Mouse (Mus musculus) spleen, postnatal 4 days (tissue): ENCODE measurements around the gene Zfp706.

ENCODE experiments used
- DNase-seq, 2 experiments: peaks; one replicate each; pipeline ENCODE4 v3.0.0; 2022; ENCODE audit warnings: low spot score in 2 of 2

Zfp706 gene

GRCm38 (mm10) chr15:36977823-36978222, 29.8 kb downstream of the Zfp706 start:
- DNase-seq = no peak

GRCm38 (mm10) chr15:36975690-36976089, 31.9 kb downstream of the Zfp706 start:
- no peak for DNase-seq

- DNase-seq = no peak
Observed at GRCm38 (mm10) chr15:36975256-36975620, 32.3 kb downstream of the Zfp706 start.

DNA sequence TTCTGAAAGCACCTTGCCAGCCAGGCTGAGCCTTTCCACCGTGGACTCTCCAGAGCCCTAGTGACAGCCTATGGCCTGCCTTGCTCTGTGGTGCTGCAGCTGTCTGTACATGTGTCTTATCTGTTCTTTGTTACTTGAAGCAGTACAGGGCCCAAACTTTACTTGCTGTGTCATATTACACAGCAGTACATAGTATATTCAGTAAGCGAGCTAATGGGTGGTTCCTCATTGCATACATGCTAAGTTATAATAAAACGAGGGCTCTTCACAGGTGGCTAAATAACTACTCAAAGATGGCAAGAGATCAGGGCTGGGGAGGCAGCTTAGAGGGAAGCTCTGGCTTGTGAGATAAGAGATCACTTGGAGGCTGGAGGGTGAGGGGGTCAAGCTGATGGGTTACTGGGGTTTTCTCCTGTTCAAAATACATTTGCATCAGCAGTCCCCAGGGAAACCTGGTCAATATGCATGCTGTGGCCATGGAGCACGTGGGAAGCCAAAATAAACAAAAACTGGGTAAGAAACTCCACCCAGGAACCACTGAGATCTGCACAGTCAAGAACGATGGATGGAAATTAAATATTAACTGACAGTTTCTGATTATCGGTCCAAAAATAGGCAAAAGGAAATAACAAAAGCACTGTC, 32.8 kb downstream of the Zfp706 start:
- no peak for DNase-seq

DNA sequence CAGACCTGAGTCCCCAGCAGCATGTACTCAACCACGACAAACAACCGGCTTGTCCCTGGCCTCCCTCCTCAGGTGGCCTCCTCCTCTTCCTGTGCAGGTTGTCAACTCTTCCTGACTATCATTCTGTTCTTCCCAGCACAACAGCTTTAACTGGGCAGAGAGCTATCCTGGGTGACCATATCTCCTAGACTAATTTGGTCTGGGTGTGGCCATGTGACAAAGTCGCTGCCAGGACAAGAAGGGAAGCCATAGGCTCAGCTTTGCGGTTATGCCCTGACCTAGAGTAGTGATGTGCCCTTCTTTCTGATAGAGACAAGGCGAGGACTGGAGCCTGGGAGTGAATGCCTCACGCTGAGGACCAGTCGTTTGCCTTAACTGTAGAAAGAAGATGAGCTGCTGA, 33.9 kb downstream of the Zfp706 start:
- no peak for DNase-seq

DNA sequence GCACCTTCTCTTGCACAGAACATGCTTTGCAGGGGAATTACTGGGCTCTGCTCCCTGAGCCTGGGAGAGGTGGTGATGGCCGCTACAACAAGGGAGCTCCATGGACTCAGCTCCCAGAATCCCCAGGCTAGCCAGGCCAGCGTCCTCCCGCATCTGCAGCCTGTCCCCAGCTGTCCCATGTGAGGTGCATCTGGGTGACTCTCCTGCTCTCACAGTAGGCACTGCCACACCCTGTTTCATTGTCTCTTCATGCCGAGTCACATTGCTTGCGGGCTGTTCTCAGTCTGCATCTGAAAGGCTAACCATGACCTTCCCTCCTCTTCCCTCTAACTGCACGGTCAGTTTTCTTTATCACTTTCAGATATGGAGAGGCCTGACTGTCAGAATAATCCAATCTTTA, 34.3 kb downstream of the Zfp706 start:
- DNase-seq = no peak

DNA sequence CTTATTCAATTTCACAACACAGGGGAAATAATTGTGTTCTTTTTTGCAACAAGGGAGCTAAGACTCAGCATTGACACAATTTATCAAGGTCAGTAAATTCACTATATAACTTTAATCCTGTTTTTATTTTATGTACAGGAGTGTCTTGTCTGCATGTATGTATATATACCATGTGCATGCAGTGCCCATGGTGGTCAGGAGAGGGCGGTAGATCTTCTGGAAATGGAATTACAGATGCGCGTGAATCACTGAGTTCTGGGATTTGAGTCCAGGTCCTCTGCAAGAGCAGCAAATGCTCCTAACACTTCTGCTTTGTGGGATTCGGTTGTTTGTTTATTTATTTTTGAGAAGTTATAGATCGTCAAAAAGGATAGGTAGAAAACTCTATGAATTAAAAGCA, 37.8 kb downstream of the Zfp706 start:
- DNase-seq = no peak

DNA sequence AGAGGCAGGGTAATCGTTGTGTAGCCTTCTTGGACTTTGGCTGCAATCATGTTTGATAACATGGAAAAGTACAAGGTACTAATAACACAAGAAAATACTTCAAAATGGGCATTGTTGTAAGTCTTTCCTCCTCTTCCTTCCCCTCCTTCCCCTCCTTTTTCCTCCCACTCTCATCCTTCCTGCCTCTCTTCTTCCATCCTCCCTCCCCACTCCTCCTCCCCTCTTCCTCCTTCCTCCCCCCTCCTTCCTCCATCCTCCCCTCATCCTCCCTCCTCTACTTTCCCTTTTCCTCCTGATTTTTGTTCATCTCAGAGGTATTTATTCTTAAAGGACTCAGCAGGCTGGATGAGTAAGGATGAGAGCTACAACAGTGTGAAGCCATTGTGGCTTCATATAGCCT, 39.3 kb downstream of the Zfp706 start:
- no peak for DNase-seq

GRCm38 (mm10) chr15:36967381-36968211, 40.0 kb downstream of the Zfp706 start:
- no peak for DNase-seq

- DNase-seq = no peak
Observed at GRCm38 (mm10) chr15:36966940-36967339, 40.6 kb downstream of the Zfp706 start.

- DNase-seq = no peak
Observed at GRCm38 (mm10) chr15:36966466-36966865, 41.1 kb downstream of the Zfp706 start.

DNA sequence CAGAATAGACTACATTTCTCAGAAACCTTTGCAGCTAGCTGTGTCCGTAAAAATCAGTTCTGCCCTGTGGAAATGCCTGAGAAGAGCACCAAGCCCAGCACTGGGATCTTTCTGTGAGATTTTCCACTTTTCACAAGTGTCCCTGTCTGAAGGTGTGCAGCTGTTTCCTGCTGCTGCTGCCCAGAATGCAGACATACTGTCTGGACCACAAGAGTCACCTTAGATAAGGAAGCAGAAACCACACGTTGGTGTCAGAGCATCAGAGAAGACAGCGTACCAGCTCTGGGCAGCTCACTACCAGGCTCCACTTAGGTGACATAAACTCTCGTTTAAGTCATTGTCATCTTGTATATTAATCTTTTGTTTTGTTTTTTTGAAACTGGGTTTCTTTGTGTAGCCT, 41.8 kb downstream of the Zfp706 start:
- DNase-seq = no peak

GRCm38 (mm10) chr15:36962931-36963330, 44.6 kb downstream of the Zfp706 start:
- DNase-seq = no peak

DNA sequence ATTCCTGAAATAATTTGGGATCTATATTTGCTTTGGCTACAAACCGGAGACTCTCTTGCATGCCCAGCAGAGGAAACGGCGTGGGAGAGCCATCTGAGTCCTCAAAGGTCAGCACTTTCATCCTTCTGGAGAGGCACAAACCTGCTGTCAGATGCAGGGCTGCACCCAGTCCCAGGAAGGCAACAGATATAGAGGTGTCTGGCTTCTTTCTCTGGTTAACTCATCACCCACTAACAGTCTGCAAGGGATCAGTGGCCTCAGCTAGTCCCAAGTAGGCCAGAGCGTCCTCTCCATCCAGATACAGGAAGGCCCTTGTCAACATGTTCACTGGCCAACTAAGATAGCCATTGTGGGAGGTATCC, 46.7 kb downstream of the Zfp706 start:
- DNase-seq = no peak

DNA sequence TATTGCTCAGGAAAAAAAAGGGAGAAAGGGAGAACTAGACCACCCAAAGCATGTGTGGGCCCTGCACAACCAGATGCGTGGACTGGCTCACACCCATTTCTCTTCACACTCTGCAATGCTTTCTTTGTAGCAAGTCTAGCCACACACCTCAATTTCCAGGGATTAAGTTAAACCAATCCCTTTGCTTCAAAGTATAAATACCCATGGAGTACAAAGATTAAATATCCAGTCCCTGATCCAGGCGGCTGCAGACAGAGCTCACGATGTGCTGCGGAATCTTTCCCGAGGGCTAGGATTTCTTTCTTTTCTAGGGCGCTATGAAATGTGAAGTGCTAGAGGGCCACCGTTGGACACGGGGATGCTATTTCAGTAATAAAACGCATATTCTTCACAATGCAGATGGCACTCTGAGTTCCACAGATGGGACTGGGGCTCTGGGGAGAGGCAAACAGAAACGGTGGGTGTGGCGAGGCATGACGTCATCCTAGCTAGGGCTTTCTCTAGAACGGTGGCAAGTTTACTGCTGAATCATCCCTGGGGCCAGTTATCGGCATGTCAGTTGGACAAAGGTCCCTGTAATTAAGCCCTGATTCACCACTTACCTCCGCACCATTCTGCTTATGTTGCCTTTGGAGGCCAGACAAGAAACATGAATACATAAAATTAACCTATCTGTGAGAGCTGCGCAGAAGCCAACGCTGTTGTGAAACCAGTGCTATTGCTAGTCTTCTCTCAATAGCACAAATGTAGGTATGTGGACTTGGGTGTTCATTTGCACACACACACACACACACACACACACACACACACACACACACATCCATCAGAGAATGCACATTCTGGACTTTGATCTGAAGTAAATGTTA, 47.3 kb downstream of the Zfp706 start:
- peak in 1 of 2 experiments; percentile 41 for DNase-seq

GRCm38 (mm10) chr15:36956221-36956620, 51.4 kb downstream of the Zfp706 start:
- no peak for DNase-seq

DNA sequence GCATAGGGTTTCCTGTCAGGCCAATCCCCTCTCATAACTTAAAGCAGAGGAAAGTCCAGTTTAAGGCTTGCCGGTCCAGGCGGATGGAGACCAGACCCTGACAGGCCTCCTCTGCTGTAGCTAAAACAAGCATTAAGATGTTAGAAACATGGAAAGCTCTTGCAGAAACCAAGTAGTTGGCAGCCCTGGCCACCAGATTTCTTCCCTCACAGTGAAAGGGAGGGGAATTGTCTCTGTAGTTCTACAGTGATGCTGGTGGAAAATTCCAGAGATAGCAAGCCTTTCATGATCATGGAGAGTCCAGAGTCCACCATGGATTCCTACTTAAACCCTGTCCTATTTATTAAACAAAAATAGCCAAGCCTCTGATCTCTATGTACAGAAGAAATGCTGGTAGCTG, 57.3 kb downstream of the Zfp706 start:
- no peak for DNase-seq

- DNase-seq = no peak
Observed at GRCm38 (mm10) chr15:36948866-36949546, 58.6 kb downstream of the Zfp706 start.
